Mouse (Mus musculus): ENCODE measurements around the gene Obsl1. TPM values are rescaled to one million over a fixed set of nuclear protein-coding genes. Genes with fewer than 3 reads are reported as not detected.

The Obsl1 gene
- polyA plus RNA-seq, 2 experiments = 5.3 to 9.7 TPM

- no peaks in the 10 kb centered on the region for H3K9me3 ChIP-seq (ENCODE audit: control insufficient read depth, low read length)
- TF ChIP-seq CTCF (IDR thresholded peaks at IDR 0.05; ENCODE audit: low read depth) (no peak), EP300 (IDR thresholded peaks at IDR 0.05; ENCODE audit: low read depth) (no peak)
- WGBS (ENCODE audit: insufficient replicate concordance) = 71% methylated on average over 17 of the region's 17 CpGs
- ATAC-seq (ENCODE audit: insufficient read depth) = no peak
- H3K4me2 ChIP-seq (ENCODE audit: low read depth) = no peak overlapping the region
- no peak overlapping the region for H3K9ac ChIP-seq (replicated peaks)
- H3K36me3 ChIP-seq (replicated peaks; ENCODE audit: control insufficient read depth, insufficient read depth, low read depth) = no peaks in the 10 kb centered on the region
- DNase-seq (ENCODE audit: low read depth in 3 of 3, low spot score in 3 of 3) = no peak
- no peak overlapping the region for H3K4me3 ChIP-seq (ENCODE audit: insufficient read depth in 1 of 2, low read depth in 2 of 2, low read length in 2 of 2)
- H3K27ac ChIP-seq = no peak overlapping the region
- H3K27me3 ChIP-seq (ENCODE audit: control insufficient read depth, insufficient read depth, low read length) = peaks cover 12% of the 10 kb centered on the region
- no peaks in the 10 kb centered on the region for H3K4me1 ChIP-seq (replicated peaks; ENCODE audit: control insufficient read depth in 2 of 2, insufficient read depth in 2 of 2, low read length in 1 of 2)
These were observed 42.6 kb upstream of the Obsl1 start for GRCm38 (mm10) chr1:75548871-75549270.

GRCm38 (mm10) chr1:75548083-75548482 is 41.8 kb upstream of the Obsl1 start:
- Histone ChIP-seq H3K27ac (no peak overlapping the region), H3K27me3 (ENCODE audit: control insufficient read depth, insufficient read depth, low read length) (peaks cover 12% of the 10 kb centered on the region), H3K4me1 (replicated peaks; ENCODE audit: control insufficient read depth in 2 of 2, insufficient read depth in 2 of 2, low read length in 1 of 2) (no peaks in the 10 kb centered on the region), H3K9me3 (ENCODE audit: control insufficient read depth, low read length) (no peaks in the 10 kb centered on the region), H3K36me3 (replicated peaks; ENCODE audit: control insufficient read depth, insufficient read depth, low read depth) (no peaks in the 10 kb centered on the region), H3K9ac (replicated peaks) (no peak overlapping the region), H3K4me3 (ENCODE audit: insufficient read depth in 1 of 2, low read depth in 2 of 2, low read length in 2 of 2) (no peak overlapping the region), H3K4me2 (ENCODE audit: low read depth) (no peak overlapping the region)
- no peak for DNase-seq (ENCODE audit: low read depth in 3 of 3, low spot score in 3 of 3)
- 73% methylated on average over 3 of the region's 3 CpGs for WGBS (ENCODE audit: insufficient replicate concordance)
- ATAC-seq (ENCODE audit: insufficient read depth) = no peak
- TF ChIP-seq EP300 (IDR thresholded peaks at IDR 0.05; ENCODE audit: low read depth) (no peak), CTCF (IDR thresholded peaks at IDR 0.05; ENCODE audit: low read depth) (no peak)

GRCm38 (mm10) chr1:75547351-75547750 is 41.1 kb upstream of the Obsl1 start:
- no peak for DNase-seq (ENCODE audit: low read depth in 3 of 3, low spot score in 3 of 3)
- 71% methylated on average over 13 of the region's 13 CpGs for WGBS (ENCODE audit: insufficient replicate concordance)
- peaks cover 12% of the 10 kb centered on the region for H3K27me3 ChIP-seq (ENCODE audit: control insufficient read depth, insufficient read depth, low read length)
- no peak overlapping the region for H3K27ac ChIP-seq
- ATAC-seq (ENCODE audit: insufficient read depth) = no peak
- no peaks in the 10 kb centered on the region for H3K9me3 ChIP-seq (ENCODE audit: control insufficient read depth, low read length)
- H3K4me2 ChIP-seq (ENCODE audit: low read depth) = no peak overlapping the region
- H3K36me3 ChIP-seq (replicated peaks; ENCODE audit: control insufficient read depth, insufficient read depth, low read depth) = no peaks in the 10 kb centered on the region
- no peaks in the 10 kb centered on the region for H3K4me1 ChIP-seq (replicated peaks; ENCODE audit: control insufficient read depth in 2 of 2, insufficient read depth in 2 of 2, low read length in 1 of 2)
- TF ChIP-seq CTCF (IDR thresholded peaks at IDR 0.05; ENCODE audit: low read depth) (no peak), EP300 (IDR thresholded peaks at IDR 0.05; ENCODE audit: low read depth) (no peak)
- H3K4me3 ChIP-seq (ENCODE audit: insufficient read depth in 1 of 2, low read depth in 2 of 2, low read length in 2 of 2) = no peak overlapping the region
- no peak overlapping the region for H3K9ac ChIP-seq (replicated peaks)

- H3K36me3 ChIP-seq (replicated peaks; ENCODE audit: control insufficient read depth, insufficient read depth, low read depth) = no peaks in the 10 kb centered on the region
- H3K4me2 ChIP-seq (ENCODE audit: low read depth) = peak within 1 kb of the TSS; percentile 55
- DNase-seq (ENCODE audit: low read depth in 3 of 3, low spot score in 3 of 3) (no peak), ATAC-seq (ENCODE audit: insufficient read depth) (0 out of 2 replicates have a peak, but pooled peaks have one; percentile 13)
- peaks cover 12% of the 10 kb centered on the region for H3K27me3 ChIP-seq (ENCODE audit: control insufficient read depth, insufficient read depth, low read length)
- peak within 1 kb of the TSS; percentile 32 to 48 for H3K4me3 ChIP-seq (ENCODE audit: insufficient read depth in 1 of 2, low read depth in 2 of 2, low read length in 2 of 2)
- no peaks in the 10 kb centered on the region for H3K4me1 ChIP-seq (replicated peaks; ENCODE audit: control insufficient read depth in 2 of 2, insufficient read depth in 2 of 2, low read length in 1 of 2)
- 2% methylated on average over 60 of the region's 64 CpGs for WGBS (ENCODE audit: insufficient replicate concordance)
- H3K9me3 ChIP-seq (ENCODE audit: control insufficient read depth, low read length) = no peaks in the 10 kb centered on the region
- TF ChIP-seq CTCF (IDR thresholded peaks at IDR 0.05; ENCODE audit: low read depth) (0 out of 2 replicates have a peak, but pooled peaks have one; percentile 0), EP300 (IDR thresholded peaks at IDR 0.05; ENCODE audit: low read depth) (no peak)
- no peak within 1 kb of the TSS for H3K9ac ChIP-seq (replicated peaks)
- H3K27ac ChIP-seq = no peak within 1 kb of the TSS
These were observed 40.0 kb upstream of the Obsl1 start, which contains the start of gene Slc4a3 for GRCm38 (mm10) chr1:75545965-75546956. TSS of gene Slc4a3 (plus strand) at chr1:75546266.

GRCm38 (mm10) chr1:75544351-75544750 is 38.1 kb upstream of the Obsl1 start:
- H3K36me3 ChIP-seq (replicated peaks; ENCODE audit: control insufficient read depth, insufficient read depth, low read depth) = no peaks in the 10 kb centered on the region
- H3K4me2 ChIP-seq (ENCODE audit: low read depth) = no peak overlapping the region
- no peak overlapping the region for H3K9ac ChIP-seq (replicated peaks)
- peaks cover 12% of the 10 kb centered on the region for H3K27me3 ChIP-seq (ENCODE audit: control insufficient read depth, insufficient read depth, low read length)
- no peaks in the 10 kb centered on the region for H3K4me1 ChIP-seq (replicated peaks; ENCODE audit: control insufficient read depth in 2 of 2, insufficient read depth in 2 of 2, low read length in 1 of 2)
- ATAC-seq (ENCODE audit: insufficient read depth) (no peak), DNase-seq (ENCODE audit: low read depth in 3 of 3, low spot score in 3 of 3) (no peak)
- 65% methylated on average over 6 of the region's 6 CpGs for WGBS (ENCODE audit: insufficient replicate concordance)
- H3K27ac ChIP-seq = no peak overlapping the region
- no peak for TF ChIP-seq EP300 (IDR thresholded peaks at IDR 0.05; ENCODE audit: low read depth)
- no peak for TF ChIP-seq CTCF (IDR thresholded peaks at IDR 0.05; ENCODE audit: low read depth)
- H3K4me3 ChIP-seq (ENCODE audit: insufficient read depth in 1 of 2, low read depth in 2 of 2, low read length in 2 of 2) = no peak overlapping the region
- H3K9me3 ChIP-seq (ENCODE audit: control insufficient read depth, low read length) = no peaks in the 10 kb centered on the region

Data from liver, embryonic 14.5 days (tissue).